8 mouse cellular contexts compared by ENCODE assay signal in the genomic region with DNA sequence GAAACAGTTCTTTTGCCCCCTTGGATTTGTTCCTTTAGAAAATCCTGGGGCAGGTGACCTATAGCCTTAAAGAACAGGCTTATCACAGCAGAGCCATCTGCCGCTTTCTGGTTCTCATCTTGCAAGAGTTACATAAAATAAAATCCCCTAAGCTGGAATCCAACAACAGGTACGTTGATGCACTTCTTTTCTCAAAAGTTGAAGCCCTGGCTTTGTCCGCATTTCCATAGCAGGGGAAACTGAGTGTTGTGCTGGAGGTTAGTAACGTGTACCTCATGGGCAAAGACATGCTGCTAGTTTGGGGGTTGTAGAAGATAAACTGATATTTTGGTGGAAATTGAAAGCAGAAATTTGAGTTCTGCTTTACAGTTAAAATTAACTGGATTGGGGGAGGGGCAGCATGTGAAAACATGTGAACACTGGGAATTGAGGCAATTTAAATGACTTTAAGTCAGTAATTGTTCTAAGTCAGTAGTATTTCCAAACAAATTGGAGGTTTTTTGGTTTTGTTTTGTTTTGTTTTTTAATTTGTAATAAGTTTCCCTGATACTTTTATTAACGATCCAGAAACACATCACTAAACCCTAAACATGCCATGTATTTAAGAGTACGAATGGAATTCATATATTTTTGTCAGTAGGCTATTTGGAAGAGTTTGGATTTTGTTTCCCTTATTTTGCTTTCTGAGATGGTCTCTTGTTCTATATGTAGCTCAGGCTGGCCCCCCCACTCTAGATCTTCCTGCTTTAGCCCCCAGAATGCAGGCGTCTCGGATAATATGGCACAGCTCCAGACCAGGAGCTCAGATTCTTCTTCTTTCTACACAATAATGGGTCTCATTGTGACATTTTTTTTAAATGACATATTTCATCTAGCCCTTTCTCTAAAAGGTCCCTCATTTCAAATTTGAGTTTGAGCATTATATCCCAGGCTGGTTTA. TPM values are rescaled to one million over a fixed set of nuclear protein-coding genes. Genes with fewer than 3 reads are reported as not detected.
DNase-seq lines count a peak whose midpoint lies in the region; ATAC-seq and TF ChIP-seq lines count a peak whose summit lies in the region.

No protein-coding gene starts in this region.

- TF ChIP-seq CTCF in embryonic fibroblast, embryonic 13.5 days (IDR thresholded peaks at IDR 0.05; ENCODE audit: borderline replicate concordance, insufficient read depth, low read length): no peak

- peaks cover 36% of the 10 kb centered on the region; the same call in 1 of the 2 replicates for H3K36me3 ChIP-seq in kidney, embryonic 14.5 days (ENCODE audit: control insufficient read depth, insufficient read depth, low read length)
- H3K36me3 ChIP-seq in ES-E14 (ENCODE audit: control insufficient read depth, insufficient read depth, low read length, poor library complexity, severe bottlenecking): peaks cover 7% of the 10 kb centered on the region
- H3K36me3 ChIP-seq in liver, embryonic 13.5 days: no peaks in the 10 kb centered on the region

- WGBS in kidney, embryonic 14.5 days: 46% methylated on average over 8 of the region's 8 CpGs
- 67% methylated on average over 8 of the region's 8 CpGs for WGBS in liver, embryonic 13.5 days (ENCODE audit: insufficient replicate concordance)

- H3K27ac ChIP-seq in kidney, embryonic 14.5 days (ENCODE audit: low read depth, low read length): no peak overlapping the region
- no peak overlapping the region for H3K27ac ChIP-seq in ES-E14 (ENCODE audit: insufficient read depth, low read depth, low read length, poor library complexity, severe bottlenecking)
- H3K27ac ChIP-seq in embryonic fibroblast, embryonic 13.5 days (ENCODE audit: insufficient read depth, low read length): peak overlapping the region; percentile 73
- H3K27ac ChIP-seq in liver, embryonic 13.5 days: no peak overlapping the region

- peak overlapping the region; percentile 84 for H3K4me2 ChIP-seq in kidney, embryonic 14.5 days (replicated peaks; ENCODE audit: low read depth, low read length)
- H3K4me2 ChIP-seq in liver, embryonic 13.5 days: peak overlapping the region; percentile 41

- H3K4me3 ChIP-seq in kidney, embryonic 14.5 days (ENCODE audit: low read length): peak overlapping the region; percentile 52
- H3K4me3 ChIP-seq in ES-E14 (ENCODE audit: insufficient read depth in 1 of 2, low read depth in 1 of 2, low read length in 2 of 2, poor library complexity in 1 of 2, severe bottlenecking in 1 of 2): peak overlapping the region; percentile 15 to 33; a peak in 3 of 4 replicates
- peak overlapping the region; percentile 95 for H3K4me3 ChIP-seq in embryonic fibroblast, embryonic 13.5 days (ENCODE audit: insufficient read depth, low read length)
- peak overlapping the region; percentile 26 for H3K4me3 ChIP-seq in liver, embryonic 13.5 days (replicated peaks)

- in situ Hi-C loops in ES-E14 (cut with MboI; ENCODE audit: low sequenced_read_pairs in 2 of 2, unreplicated experiment in 2 of 2): no loop called here

- no peak for ATAC-seq in kidney, embryonic 14.5 days (ENCODE audit: low FRiP score, low TSS enrichment)
- ATAC-seq in liver, embryonic 13.5 days (ENCODE audit: low read depth): no peak

- no peak for DNase-seq in kidney, postnatal 10 days
- no peak for DNase-seq in ES-E14 (ENCODE audit: low read depth, low spot score)
- DNase-seq in liver, embryonic 13.5 days: no peak
- DNase-seq in left cerebral cortex, adult 8-10 months (ENCODE audit: low spot score in 2 of 2): no peak
- DNase-seq in gastrocnemius, postnatal 10 days: no peak
- DNase-seq in urinary bladder, postnatal 14 days (ENCODE audit: low spot score): no peak

- H3K9ac ChIP-seq in kidney, embryonic 14.5 days (ENCODE audit: low read depth, low read length): peak overlapping the region; percentile 60
- no peak overlapping the region for H3K9ac ChIP-seq in ES-E14 (ENCODE audit: insufficient read depth, low read depth, low read length, poor library complexity, severe bottlenecking)
- 0 out of 2 replicates have a peak overlapping the region, but pooled peaks have one; percentile 19 for H3K9ac ChIP-seq in liver, embryonic 13.5 days

- no peaks in the 10 kb centered on the region for H3K9me3 ChIP-seq in kidney, embryonic 14.5 days (ENCODE audit: control insufficient read depth, low read length)
- H3K9me3 ChIP-seq in ES-E14 (ENCODE audit: control insufficient read depth, insufficient read depth, low read depth, low read length): no peaks in the 10 kb centered on the region
- H3K9me3 ChIP-seq in liver, embryonic 13.5 days (replicated peaks): no peaks in the 10 kb centered on the region

- TF ChIP-seq POLR2A in embryonic fibroblast, embryonic 13.5 days (IDR thresholded peaks at IDR 0.05; ENCODE audit: low read depth, low read length): no peak

- H3K27me3 ChIP-seq in kidney, embryonic 14.5 days (ENCODE audit: control insufficient read depth, insufficient read depth, low read length): no peaks in the 10 kb centered on the region
- no peaks in the 10 kb centered on the region for H3K27me3 ChIP-seq in liver, embryonic 13.5 days

- peaks cover 9% of the 10 kb centered on the region; the same call in 1 of the 2 replicates for H3K4me1 ChIP-seq in kidney, embryonic 14.5 days (ENCODE audit: control insufficient read depth, insufficient read depth, low read length)
- peaks cover 0 to 10% of the 10 kb centered on the region in 2 experiments; a peak in 3 of 4 replicates for H3K4me1 ChIP-seq in ES-E14 (ENCODE audit: control insufficient read depth in 2 of 2, insufficient read depth in 2 of 2, low read length in 2 of 2, poor library complexity in 1 of 2)
- H3K4me1 ChIP-seq in embryonic fibroblast, embryonic 13.5 days (ENCODE audit: control insufficient read depth, insufficient read depth, low read length): peaks cover 6% of the 10 kb centered on the region
- peaks cover 54% of the 10 kb centered on the region for H3K4me1 ChIP-seq in liver, embryonic 13.5 days (replicated peaks)

TF ChIP-seq in ES-E14, 5 proteins besides CTCF, POLR2A, EP300 and RAD21:
- TF ChIP-seq CHD2 (IDR thresholded peaks at IDR 0.05; ENCODE audit: low read depth, low read length) (no peak), ZNF384 (IDR thresholded peaks at IDR 0.05; ENCODE audit: low read depth, low read length) (no peak), MAFK (IDR thresholded peaks at IDR 0.05; ENCODE audit: insufficient read depth, low read depth, low read length) (no peak), ZC3H11A (IDR thresholded peaks at IDR 0.05; ENCODE audit: borderline replicate concordance, low read depth, low read length) (no peak), HCFC1 (IDR thresholded peaks at IDR 0.05; ENCODE audit: borderline replicate concordance, insufficient read depth, low read length) (no peak)
TF ChIP-seq in ES-E14: peak in this region for 0.

RNA-seq across cellular contexts. Expression of a gene that starts 3.4 kb away (rescaled TPM):
- polyA plus RNA-seq in kidney, embryonic 14.5 days (2014; fragmentation: Nextera tagmentation; extraction: Ambion mirVana): 47.3 and 55.9 TPM in 2 replicates
- total RNA-seq in ES-E14 (2012; rRNA removed): 16.1 and 22.0 TPM in 2 replicates
- polyA plus RNA-seq in embryonic fibroblast, embryonic 13.5 days (2011; ENCODE audit: insufficient read length, low read depth, missing spikeins): 65.8 and 66.4 TPM in 2 replicates
- polyA plus RNA-seq in liver, embryonic 13.5 days (2015; fragmentation: Nextera tagmentation; extraction: Ambion mirVana): 6.2 TPM in 2 replicates
- total RNA-seq in left cerebral cortex, adult 8-10 months (2022): 10 to 100 TPM; 34.1 to 39.4 (median 35.2) TPM
- total RNA-seq in gastrocnemius, postnatal 10 days (2021): 10 to 100 TPM; 39.6 to 45.7 TPM

Comparison
In these comparisons a context has a peak if more than half of its experiments do, and no peak if none do; other contexts are left out.
1. H3K4me3 ChIP-seq: peak in every context shown above with its lines; median percentile 95 in embryonic fibroblast, embryonic 13.5 days; 52 in kidney, embryonic 14.5 days; 26 in liver, embryonic 13.5 days; 24 in ES-E14.